Mouse (Mus musculus) liver, embryonic 15.5 days (tissue): ENCODE data around the gene Btg3. TPM values are rescaled to one million over a fixed set of nuclear protein-coding genes. Genes with fewer than 3 reads are reported as not detected.
A peak's percentile ranks its signal among the peaks of the same experiment; 100 is the strongest.

Source experiments
- ATAC-seq: fragments of 200-750 bp; cut with Nextera tagmentation; 2 replicates; pipeline ENCODE4 v1.8.0; 2017; ENCODE audit warnings: moderate number of reproducible peaks, mild to moderate bottlenecking, moderate library complexity; ENCODE audit not compliant: insufficient read depth
- H3K27ac ChIP-seq: fragments of 300-500 bp; sonication (generic); replicated peaks from 2 replicates; pipeline ENCODE4 v1.5.1; 2015; ENCODE audit warnings: mild to moderate bottlenecking, inconsistent platforms
- H3K27me3 ChIP-seq: fragments of 300-500 bp; sonication (generic); 2 replicates; pipeline ENCODE4 v1.6.1; 2015; ENCODE audit warnings: mild to moderate bottlenecking, inconsistent platforms
- H3K36me3 ChIP-seq: fragments of 300-500 bp; sonication (generic); replicated peaks from 2 replicates; pipeline ENCODE4 v1.6.1; 2015; ENCODE audit warnings: moderate library complexity, mild to moderate bottlenecking, inconsistent platforms
- H3K4me1 ChIP-seq: fragments of 300-500 bp; sonication (generic); replicated peaks from 2 replicates; pipeline ENCODE4 v1.6.1; 2015; ENCODE audit warnings: inconsistent platforms
- H3K4me2 ChIP-seq: fragments of 300-500 bp; sonication (generic); 2 replicates; pipeline ENCODE4 v1.6.1; 2015; ENCODE audit warnings: moderate library complexity, mild to moderate bottlenecking, inconsistent platforms
- H3K4me3 ChIP-seq: fragments of 300-500 bp; sonication (generic); replicated peaks from 2 replicates; pipeline ENCODE4 v1.5.1; 2015; ENCODE audit warnings: mild to moderate bottlenecking, inconsistent platforms
- H3K9ac ChIP-seq: fragments of 300-500 bp; sonication (generic); 2 replicates; pipeline ENCODE4 v1.6.1; 2015; ENCODE audit warnings: moderate library complexity, mild to moderate bottlenecking, inconsistent platforms
- H3K9me3 ChIP-seq: fragments of 300-500 bp; sonication (generic); replicated peaks from 2 replicates; pipeline ENCODE4 v1.6.1; 2016; ENCODE audit warnings: inconsistent platforms
- WGBS: fragments of 180-500 bp; shearing (Covaris S2); methylation state at CpG from one replicate; pipeline ENCODE4 v1.1.7; 2015; ENCODE audit warnings: mixed read lengths; ENCODE audit not compliant: insufficient replicate concordance; 5-methylcytosine and 5-hydroxymethylcytosine counted together
- polyA plus RNA-seq: library from polyadenylated mRNA; unstranded; fragments of >200 nt; fragmentation: Nextera tagmentation; extraction: Ambion mirVana; gene quantifications from 2 replicates; pipeline ENCODE4 v1.2.1, GENCODE M21; 2015

Btg3 gene
- polyA plus RNA-seq, 1 experiment from 2014 or later = 21.0 TPM

GRCm38 (mm10) chr16:78296114-78296513, 80.9 kb downstream of the Btg3 start:
- H3K27me3 ChIP-seq = peaks cover 18% of the 10 kb centered on the region
- no peak overlapping the region for H3K9ac ChIP-seq
- H3K4me2 ChIP-seq = 0 out of 2 replicates have a peak overlapping the region, but pooled peaks have one; percentile 10
- peaks cover 16% of the 10 kb centered on the region for H3K4me1 ChIP-seq
- peak; percentile 50 for ATAC-seq
- no peak overlapping the region for H3K4me3 ChIP-seq
- no peaks in the 10 kb centered on the region for H3K9me3 ChIP-seq
- WGBS = 65% methylated on average over 9 of the region's 9 CpGs
- no peaks in the 10 kb centered on the region for H3K36me3 ChIP-seq
- H3K27ac ChIP-seq = no peak overlapping the region

GRCm38 (mm10) chr16:78295601-78296000, 81.4 kb downstream of the Btg3 start:
- Histone ChIP-seq H3K4me1 (peaks cover 13% of the 10 kb centered on the region; the same call in 1 of the 2 replicates), H3K9ac (no peak overlapping the region), H3K4me2 (no peak overlapping the region), H3K4me3 (no peak overlapping the region), H3K27ac (0 out of 2 replicates have a peak overlapping the region, but pooled peaks have one; percentile 19), H3K9me3 (no peaks in the 10 kb centered on the region), H3K36me3 (no peaks in the 10 kb centered on the region), H3K27me3 (peaks cover 13% of the 10 kb centered on the region)
- WGBS = 38% methylated on average over 4 of the region's 4 CpGs
- peak; percentile 43; the same call in 1 of the 2 replicates for ATAC-seq

GRCm38 (mm10) chr16:78294606-78295275, 82.3 kb downstream of the Btg3 start:
- H3K27ac ChIP-seq = no peak overlapping the region
- peak; percentile 74 for ATAC-seq
- 33% methylated on average over 5 of the region's 5 CpGs for WGBS
- peaks cover 4% of the 10 kb centered on the region; the same call in 1 of the 2 replicates for H3K27me3 ChIP-seq
- H3K9ac ChIP-seq = no peak overlapping the region
- H3K4me3 ChIP-seq = no peak overlapping the region
- H3K36me3 ChIP-seq = no peaks in the 10 kb centered on the region
- H3K4me1 ChIP-seq = peaks cover 13% of the 10 kb centered on the region; the same call in 1 of the 2 replicates
- H3K9me3 ChIP-seq = no peaks in the 10 kb centered on the region
- H3K4me2 ChIP-seq = no peak overlapping the region

GRCm38 (mm10) chr16:78294051-78294450, 82.9 kb downstream of the Btg3 start:
- H3K4me3 ChIP-seq = no peak overlapping the region
- no peak overlapping the region for H3K27ac ChIP-seq
- no peak overlapping the region for H3K4me2 ChIP-seq
- H3K9me3 ChIP-seq = no peaks in the 10 kb centered on the region
- no peaks in the 10 kb centered on the region for H3K36me3 ChIP-seq
- no peak for ATAC-seq
- no peaks in the 10 kb centered on the region for H3K27me3 ChIP-seq
- WGBS = 61% methylated on average over 1 of the region's 1 CpGs
- H3K4me1 ChIP-seq = peaks cover 13% of the 10 kb centered on the region; the same call in 1 of the 2 replicates
- H3K9ac ChIP-seq = no peak overlapping the region

- H3K4me2 ChIP-seq = no peak overlapping the region
- H3K9me3 ChIP-seq = no peaks in the 10 kb centered on the region
- H3K4me1 ChIP-seq = no peaks in the 10 kb centered on the region
- no peaks in the 10 kb centered on the region for H3K27me3 ChIP-seq
- no peaks in the 10 kb centered on the region for H3K36me3 ChIP-seq
- H3K27ac ChIP-seq = no peak overlapping the region
- ATAC-seq = no peak
- 58% methylated on average over 5 of the region's 5 CpGs for WGBS
- no peak overlapping the region for H3K9ac ChIP-seq
- no peak overlapping the region for H3K4me3 ChIP-seq
Measured at GRCm38 (mm10) chr16:78283231-78283630, 93.8 kb downstream of the Btg3 start.

Other genes starting within 250 kb of the Btg3 start
- gene Cxadr, start 75.7 kb downstream of the Btg3 start, polyA plus RNA-seq = 17.4 and 18.0 TPM in 2 replicates
- gene D16Ertd472e, start 199.5 kb upstream of the Btg3 start, polyA plus RNA-seq = 3.5 and 4.0 TPM in 2 replicates